Mouse (Mus musculus) left cerebral cortex, adult 18-20 months (tissue): Measurements from ENCODE around the gene Rln3. TPM values are rescaled to one million over a fixed set of nuclear protein-coding genes. Genes with fewer than 3 reads are reported as not detected.

Experiments
- DNase-seq, 2 experiments: peaks; one replicate each; pipeline ENCODE4 v3.0.0; 2021 to 2022; ENCODE audit warnings: low spot score in 2 of 2, mixed read lengths in 1 of 2
- total RNA-seq, 2 experiments: library from RNA; stranded (reverse); gene quantifications; 2 replicates each; pipeline ENCODE4 v1.2.3; 2021

Gene Rln3
- total RNA-seq, 2 experiments from 2014 or later: not detected

DNA sequence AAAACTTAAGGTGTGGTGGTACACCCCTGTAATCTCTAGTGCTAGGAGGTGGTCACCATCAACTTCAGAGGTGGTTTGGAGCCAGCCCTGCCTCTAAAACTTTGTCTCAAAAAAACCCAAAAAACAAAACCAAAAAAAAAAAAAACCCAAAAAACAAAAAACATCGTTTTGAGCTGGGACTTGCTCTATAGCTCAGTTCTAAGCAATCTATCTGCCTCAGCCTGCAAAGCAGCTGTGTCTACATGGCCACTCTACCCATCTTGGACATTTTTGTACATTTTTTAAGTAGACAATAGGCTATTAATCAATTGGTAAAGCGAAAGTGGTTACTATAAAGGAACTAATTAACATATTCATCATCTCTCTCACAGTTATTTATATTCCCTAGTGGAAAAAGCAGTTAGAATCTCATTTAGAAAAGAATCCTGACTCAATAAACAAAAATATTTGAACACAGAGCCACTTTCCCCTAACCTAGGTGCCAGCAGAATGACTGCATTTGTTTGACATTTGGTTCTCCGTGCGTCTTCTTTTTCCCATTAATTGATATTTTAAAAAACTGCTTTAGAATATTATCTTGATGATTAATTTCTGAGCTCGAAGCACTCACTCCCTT is 20.8 kb upstream of the Rln3 start:
- no peak for DNase-seq

GRCm38 (mm10) chr8:84065037-84065436 is 20.2 kb upstream of the Rln3 start, which contains the start of gene Gm10643:
Gene Gm10643, minus strand, starts transcription at chr8:84065137.
- no peak for DNase-seq

DNA sequence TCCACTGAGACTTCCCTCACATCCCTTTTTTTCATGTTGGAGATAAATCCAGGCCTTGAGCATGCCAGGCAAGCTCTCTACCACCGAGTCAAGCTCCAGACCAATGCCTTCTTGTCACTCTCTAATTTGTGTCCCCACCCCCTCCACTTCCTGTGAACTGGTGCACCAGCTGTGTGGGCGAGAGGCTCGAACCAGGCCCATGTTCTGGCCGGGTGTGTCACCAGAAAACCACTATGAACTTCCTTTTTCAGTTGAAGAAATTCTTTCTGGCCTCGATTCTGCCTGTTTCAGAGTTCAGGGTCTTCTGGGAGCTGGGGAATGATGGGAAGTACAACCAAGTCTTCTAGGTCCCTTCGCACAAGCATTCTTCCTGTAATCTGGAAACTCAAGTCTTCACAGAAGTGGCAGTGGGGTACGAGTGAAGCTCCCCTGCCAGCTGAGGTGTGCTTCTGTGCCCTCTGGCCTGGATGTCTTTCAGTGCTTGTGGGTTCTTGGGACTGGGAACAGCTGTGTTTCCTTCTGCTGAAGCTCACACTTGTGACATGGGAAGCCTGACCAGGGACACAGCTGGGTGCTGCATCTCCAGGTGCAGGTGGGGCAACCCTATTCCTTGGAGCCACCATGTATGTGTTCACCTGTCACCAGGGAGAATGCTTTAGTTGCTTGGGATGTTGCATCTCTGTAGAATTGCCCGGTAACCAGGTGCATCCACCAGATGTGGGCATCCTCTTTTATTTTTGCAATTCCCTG is 19.2 kb upstream of the Rln3 start:
- DNase-seq: no peak

DNA sequence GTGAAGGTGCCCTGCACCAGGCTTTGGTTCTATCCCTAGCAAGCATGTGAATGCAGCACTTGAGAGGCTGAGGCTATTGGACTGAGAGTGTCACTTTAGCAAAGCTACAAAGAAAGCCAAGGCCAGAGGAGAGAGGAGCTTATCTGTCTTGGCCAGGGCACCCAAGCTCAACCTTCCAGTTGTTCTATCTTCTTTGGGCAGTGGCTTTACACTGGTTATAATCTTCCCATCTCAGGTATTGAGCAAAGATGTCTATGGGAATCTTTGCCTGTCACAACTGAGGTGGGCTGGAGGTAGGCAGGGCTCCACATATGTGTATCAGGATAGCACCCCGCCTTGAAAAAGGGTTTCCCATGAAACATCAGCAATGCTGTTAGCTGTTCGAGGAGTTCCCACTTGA is 15.4 kb upstream of the Rln3 start:
- DNase-seq: no peak

- no peak for DNase-seq
Observed at GRCm38 (mm10) chr8:84059226-84059625, 14.4 kb upstream of the Rln3 start.

DNA sequence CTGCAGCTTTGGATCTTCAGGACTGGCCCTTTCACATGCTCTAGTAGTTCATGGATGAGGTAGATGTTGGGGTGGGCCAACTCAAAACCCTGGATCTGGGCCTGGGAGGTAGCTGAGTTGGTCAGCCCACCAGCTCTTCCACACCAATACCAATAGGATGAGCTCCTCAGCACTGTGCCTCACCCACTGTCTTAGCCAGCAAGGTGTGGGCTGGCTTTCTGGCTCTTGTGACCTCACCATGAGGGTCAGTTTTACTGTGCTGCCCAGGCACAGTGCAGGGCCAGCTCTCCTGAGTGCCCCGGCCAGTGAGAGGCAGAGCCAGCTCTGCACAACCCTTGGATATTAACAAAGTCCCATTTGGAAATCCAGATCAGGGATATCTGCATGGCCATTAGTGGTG is 13.0 kb upstream of the Rln3 start:
- DNase-seq: no peak

DNA sequence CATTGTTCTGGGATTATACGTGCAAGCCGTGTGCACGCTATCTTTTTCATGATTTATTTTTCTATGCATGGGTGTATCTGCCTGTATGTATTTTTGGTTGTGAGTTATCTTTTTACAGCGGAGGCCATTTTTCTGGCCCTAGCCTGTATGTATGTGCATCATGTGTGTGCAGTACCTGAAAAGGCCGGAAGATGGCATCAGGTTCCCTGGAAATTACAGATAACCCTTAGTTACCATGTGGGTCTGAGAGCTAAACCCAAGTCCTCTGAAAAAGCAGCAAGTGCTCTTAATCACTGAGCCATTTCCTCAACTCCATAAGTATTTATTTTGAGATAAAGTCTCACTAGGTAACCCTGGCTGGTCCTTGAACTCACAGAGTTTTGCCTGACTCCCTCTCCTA is 8.4 kb upstream of the Rln3 start:
- DNase-seq: no peak

DNA sequence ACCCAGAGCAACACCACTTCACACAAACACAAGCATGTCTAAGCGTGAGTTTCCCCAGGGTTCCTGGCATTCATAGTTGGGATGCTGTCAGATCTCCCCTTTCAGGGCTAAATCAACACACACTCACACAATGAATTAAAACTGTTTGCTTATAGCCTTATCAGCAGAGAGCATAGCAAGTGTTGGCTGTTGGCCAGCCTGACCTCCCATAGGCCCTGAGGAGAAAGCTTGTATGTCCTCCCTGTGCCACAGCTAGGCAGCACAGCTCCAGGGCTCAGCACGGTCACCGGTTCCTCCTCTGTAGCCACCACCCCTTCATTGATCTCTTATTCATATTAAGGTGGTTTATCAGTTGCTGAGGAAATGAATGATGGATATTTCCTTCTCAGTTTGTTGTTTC is 7.9 kb upstream of the Rln3 start:
- no peak for DNase-seq

GRCm38 (mm10) chr8:84048171-84048570 is 3.4 kb upstream of the Rln3 start:
- DNase-seq: no peak

DNA sequence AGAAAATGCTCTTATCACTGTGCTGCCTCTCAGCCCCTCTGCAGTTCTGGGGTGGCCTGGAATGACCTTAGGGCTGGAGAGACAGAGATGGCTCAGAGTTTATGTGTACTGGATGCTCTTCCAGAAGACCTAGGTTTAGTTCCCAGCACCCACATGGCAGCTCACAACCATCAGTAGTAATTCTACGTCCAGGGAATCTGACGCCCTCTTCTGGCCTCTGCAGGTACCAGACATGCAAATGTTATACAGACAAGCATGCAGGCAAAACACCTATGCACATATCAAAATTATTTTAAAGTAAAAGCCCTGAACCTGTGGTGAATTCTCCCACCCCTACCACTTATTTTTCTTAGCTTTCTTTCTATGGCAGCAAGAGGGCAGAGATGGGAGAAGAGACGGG is 1.7 kb upstream of the Rln3 start:
- no peak for DNase-seq

- DNase-seq: no peak
Observed at GRCm38 (mm10) chr8:84044103-84044502, 697 bp downstream of the Rln3 start.

- DNase-seq: no peak
Observed at GRCm38 (mm10) chr8:84042948-84043342, 1.9 kb downstream of the Rln3 start.

DNA sequence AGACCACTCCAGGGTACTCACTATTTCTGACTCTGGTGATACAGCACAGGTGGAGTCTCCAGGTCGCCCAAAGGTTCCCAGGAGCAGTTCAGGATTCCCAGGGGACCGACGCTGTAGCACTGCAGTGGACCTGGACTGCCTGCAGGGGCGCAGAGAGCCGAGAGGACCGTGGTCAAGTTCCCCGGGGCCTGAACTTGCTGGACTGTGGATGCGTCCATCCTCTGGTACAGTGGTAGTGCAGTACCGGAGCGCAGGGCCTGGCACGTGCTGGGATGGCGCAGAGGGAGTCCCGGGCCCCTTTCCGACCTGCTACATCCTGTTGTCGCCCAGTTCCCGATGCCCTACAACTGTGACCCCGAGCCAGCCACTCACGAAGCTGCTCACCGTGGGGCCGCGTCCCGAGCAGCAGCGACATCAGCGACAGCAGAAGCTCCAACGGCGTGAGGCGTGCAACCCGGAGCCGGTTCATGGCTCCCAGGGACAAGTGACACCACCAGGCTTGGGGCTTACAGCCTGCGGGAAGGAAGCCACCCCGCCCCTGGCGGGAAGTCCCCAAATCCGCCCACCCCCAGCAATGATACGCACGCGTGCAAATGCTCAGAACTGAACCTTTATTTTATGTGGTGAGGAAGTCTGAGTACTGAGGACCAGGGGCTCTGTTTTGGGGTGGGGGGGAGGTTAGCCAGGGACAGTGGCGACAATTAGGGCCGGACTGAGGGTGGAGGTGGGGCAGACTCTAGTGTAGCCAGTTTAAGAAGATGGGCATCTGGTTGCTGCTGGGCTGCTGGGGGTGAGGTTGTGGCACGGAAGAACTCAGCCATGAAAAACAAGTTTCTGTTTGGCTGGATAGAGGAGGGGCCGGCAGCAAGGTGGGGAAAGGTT is 2.5 kb downstream of the Rln3 start, which contains the start of gene Il27ra:
Il27ra (minus strand) TSS at position 524 of the 882 bp plus-strand sequence.
- DNase-seq: peak; percentile 16 to 18

- peak; percentile 63 to 68 for DNase-seq
Observed at GRCm38 (mm10) chr8:84039050-84039449, 5.8 kb downstream of the Rln3 start.

DNA sequence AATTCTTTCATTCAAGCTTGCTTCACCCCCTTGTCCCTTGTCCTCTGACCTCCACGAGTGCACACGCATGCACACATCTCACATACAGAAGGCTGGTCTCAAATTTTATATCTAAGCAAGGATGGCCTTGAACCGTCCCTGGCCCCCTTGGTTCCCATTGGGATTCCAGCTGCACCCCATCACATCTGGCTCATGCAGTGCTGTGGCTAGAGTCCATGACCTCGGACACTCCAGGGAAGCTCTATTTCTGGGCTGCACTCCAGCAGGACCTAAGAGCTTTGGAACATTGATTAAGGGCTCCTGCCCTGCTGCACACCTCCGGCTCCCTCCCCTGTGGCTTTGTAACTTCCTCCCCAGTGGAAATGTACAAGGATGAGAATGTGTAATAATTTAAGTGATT is 6.8 kb downstream of the Rln3 start:
- DNase-seq: no peak

- DNase-seq: no peak
Observed at GRCm38 (mm10) chr8:84032777-84033176, 12.0 kb downstream of the Rln3 start.

DNA sequence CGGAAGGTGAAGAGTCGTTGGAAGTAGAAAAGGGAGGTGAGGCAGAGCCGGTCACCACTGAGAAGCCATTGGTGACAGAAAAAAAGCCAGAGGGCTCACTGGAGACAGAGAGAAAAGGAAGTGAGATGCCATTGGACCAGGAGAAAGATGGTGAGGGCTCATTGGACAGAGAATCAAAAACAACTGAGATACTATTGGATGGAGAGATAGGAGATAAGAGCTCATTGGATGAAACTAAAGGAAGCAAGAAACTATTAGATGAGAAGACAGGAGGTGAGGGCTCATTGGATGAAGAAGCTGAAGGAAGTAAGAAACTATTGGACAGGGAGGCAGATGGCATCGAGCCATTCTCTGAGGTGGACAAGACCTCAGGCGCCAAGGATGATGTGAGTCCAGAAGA is 15.5 kb downstream of the Rln3 start:
- DNase-seq: no peak

DNA sequence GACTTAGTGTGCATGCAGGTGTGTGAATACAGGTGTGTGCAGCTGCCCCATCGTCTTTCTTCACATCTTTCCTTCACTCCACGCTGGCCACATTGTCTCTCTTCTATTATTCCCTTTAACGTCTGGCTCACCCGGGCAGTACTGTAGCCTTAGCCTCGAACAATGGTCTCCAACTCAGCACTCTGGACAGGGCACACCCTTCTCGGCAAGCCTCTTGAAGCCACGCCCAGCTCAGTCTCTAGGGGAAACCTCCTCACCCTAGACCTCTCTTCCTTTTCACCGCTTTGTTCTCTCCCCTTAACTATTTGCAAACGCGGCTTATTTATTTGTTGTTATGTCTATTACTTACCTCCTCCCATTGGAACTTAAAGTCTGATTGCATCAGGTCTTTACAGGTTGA is 17.4 kb downstream of the Rln3 start:
- no peak for DNase-seq

DNA sequence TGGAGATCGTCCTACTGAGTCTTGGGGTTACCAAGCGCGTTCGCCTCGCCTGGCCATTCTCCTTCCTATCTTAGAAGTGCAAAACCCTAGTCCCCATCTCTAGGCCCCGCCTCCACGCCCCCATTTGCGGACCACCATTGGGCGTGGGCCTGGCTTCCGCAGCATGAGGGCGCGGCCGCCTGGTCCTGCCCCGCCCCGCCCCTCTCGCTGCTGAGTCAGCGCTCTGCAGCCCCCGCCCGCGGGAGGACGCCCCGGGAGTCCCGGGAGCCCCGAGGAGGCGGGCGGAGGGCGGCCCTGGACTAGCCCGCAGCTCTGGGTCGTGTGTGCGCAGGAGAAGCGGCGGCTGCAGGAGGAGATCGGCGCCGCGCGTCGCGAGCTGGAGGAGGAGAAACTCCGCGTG is 18.9 kb downstream of the Rln3 start:
- DNase-seq: peak in 1 of 2 experiments; percentile 29

DNA sequence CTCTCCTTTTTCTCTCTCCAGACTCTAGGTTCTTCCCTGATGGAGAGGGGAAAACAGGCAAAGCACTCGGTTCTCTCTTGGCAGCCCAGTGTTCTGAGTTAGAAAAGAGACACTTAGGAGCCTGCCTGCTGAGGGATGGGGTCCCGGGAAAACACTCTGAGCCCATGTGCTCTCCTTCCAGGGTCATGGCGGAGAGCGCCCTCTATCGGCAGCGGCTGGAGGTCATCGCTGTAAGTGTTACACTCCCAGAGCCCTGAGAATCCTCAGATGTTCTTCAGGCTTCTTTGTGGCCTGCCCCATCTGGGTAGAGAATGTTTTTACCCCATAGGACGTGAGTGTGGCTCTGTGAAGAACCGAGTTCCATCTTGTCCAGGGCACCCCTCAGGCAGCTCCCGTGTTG is 20.6 kb downstream of the Rln3 start:
- DNase-seq: peak in 1 of 2 experiments; percentile 29

- DNase-seq: no peak
Observed at GRCm38 (mm10) chr8:84023631-84024030, 21.2 kb downstream of the Rln3 start.

GRCm38 (mm10) chr8:84023085-84023484 is 21.7 kb downstream of the Rln3 start:
- DNase-seq: no peak
